Mouse (Mus musculus): ENCODE measurements around the gene Ahctf1. TPM values are rescaled to one million over a fixed set of nuclear protein-coding genes. Genes with fewer than 3 reads are reported as not detected.

The Ahctf1 gene
- polyA plus RNA-seq, 1 experiment from 2014 or later = 9.2 TPM

GRCm38 (mm10) chr1:179808300-179808699 lies 4.8 kb upstream of the Ahctf1 start:
- Histone ChIP-seq H3K36me3 (replicated peaks; ENCODE audit: insufficient read depth, low read length) (no peaks in the 10 kb centered on the region), H3K9ac (replicated peaks) (no peak overlapping the region), H3K27me3 (ENCODE audit: insufficient read depth, low read length) (no peaks in the 10 kb centered on the region), H3K4me1 (ENCODE audit: insufficient read depth) (peaks cover 19% of the 10 kb centered on the region), H3K4me2 (ENCODE audit: low read depth, low read length) (no peak overlapping the region), H3K4me3 (ENCODE audit: low read depth, low read length) (no peak overlapping the region), H3K27ac (ENCODE audit: low read depth) (no peak overlapping the region), H3K9me3 (ENCODE audit: low read length) (no peaks in the 10 kb centered on the region)
- WGBS (ENCODE audit: insufficient replicate concordance) = 51% methylated on average over 3 of the region's 3 CpGs
- DNase-seq = no peak
- TF ChIP-seq EP300 (IDR thresholded peaks at IDR 0.05; ENCODE audit: low read depth) = peak; percentile 77
- no peak for TF ChIP-seq CTCF (IDR thresholded peaks at IDR 0.05; ENCODE audit: low read depth)
- ATAC-seq = no peak

GRCm38 (mm10) chr1:179807468-179807867 lies 4.0 kb upstream of the Ahctf1 start:
- TF ChIP-seq CTCF (IDR thresholded peaks at IDR 0.05; ENCODE audit: low read depth) (no peak), EP300 (IDR thresholded peaks at IDR 0.05; ENCODE audit: low read depth) (peak; percentile 63)
- Histone ChIP-seq H3K36me3 (replicated peaks; ENCODE audit: insufficient read depth, low read length) (no peaks in the 10 kb centered on the region), H3K4me3 (ENCODE audit: low read depth, low read length) (no peak overlapping the region), H3K4me1 (ENCODE audit: insufficient read depth) (peaks cover 22% of the 10 kb centered on the region), H3K27ac (ENCODE audit: low read depth) (no peak overlapping the region), H3K9ac (replicated peaks) (no peak overlapping the region), H3K9me3 (ENCODE audit: low read length) (no peaks in the 10 kb centered on the region), H3K4me2 (ENCODE audit: low read depth, low read length) (no peak overlapping the region), H3K27me3 (ENCODE audit: insufficient read depth, low read length) (no peaks in the 10 kb centered on the region)
- no peak for ATAC-seq
- no peak for DNase-seq
- WGBS (ENCODE audit: insufficient replicate concordance) = 61% methylated on average over 4 of the region's 4 CpGs

GRCm38 (mm10) chr1:179805751-179806150 lies 2.3 kb upstream of the Ahctf1 start:
- Histone ChIP-seq H3K27me3 (ENCODE audit: insufficient read depth, low read length) (no peaks in the 10 kb centered on the region), H3K4me1 (ENCODE audit: insufficient read depth) (peaks cover 26% of the 10 kb centered on the region), H3K4me3 (ENCODE audit: low read depth, low read length) (no peak overlapping the region), H3K9me3 (ENCODE audit: low read length) (no peaks in the 10 kb centered on the region), H3K4me2 (ENCODE audit: low read depth, low read length) (no peak overlapping the region), H3K36me3 (replicated peaks; ENCODE audit: insufficient read depth, low read length) (no peaks in the 10 kb centered on the region), H3K27ac (ENCODE audit: low read depth) (peak overlapping the region; percentile 58), H3K9ac (replicated peaks) (no peak overlapping the region)
- 69% methylated on average over 5 of the region's 5 CpGs for WGBS (ENCODE audit: insufficient replicate concordance)
- DNase-seq = peak; percentile 18
- no peak for TF ChIP-seq EP300 (IDR thresholded peaks at IDR 0.05; ENCODE audit: low read depth)
- TF ChIP-seq CTCF (IDR thresholded peaks at IDR 0.05; ENCODE audit: low read depth) = no peak
- ATAC-seq = no peak

- Histone ChIP-seq H3K4me1 (ENCODE audit: insufficient read depth) (peaks cover 29% of the 10 kb centered on the region), H3K36me3 (replicated peaks; ENCODE audit: insufficient read depth, low read length) (no peaks in the 10 kb centered on the region; the same call in 1 of the 2 replicates), H3K27me3 (ENCODE audit: insufficient read depth, low read length) (no peaks in the 10 kb centered on the region), H3K9ac (replicated peaks) (peak overlapping the region; percentile 94), H3K27ac (ENCODE audit: low read depth) (peak overlapping the region; percentile 98), H3K9me3 (ENCODE audit: low read length) (no peaks in the 10 kb centered on the region), H3K4me2 (ENCODE audit: low read depth, low read length) (peak overlapping the region; percentile 84), H3K4me3 (ENCODE audit: low read depth, low read length) (peak overlapping the region; percentile 94)
- WGBS (ENCODE audit: insufficient replicate concordance) = 20% methylated on average over 11 of the region's 11 CpGs
- ATAC-seq (peak; percentile 14), DNase-seq (peak; percentile 39)
- peak; percentile 85 for TF ChIP-seq EP300 (IDR thresholded peaks at IDR 0.05; ENCODE audit: low read depth)
- no peak for TF ChIP-seq CTCF (IDR thresholded peaks at IDR 0.05; ENCODE audit: low read depth)
These were observed 831 bp upstream of the Ahctf1 start for GRCm38 (mm10) chr1:179804140-179804881.

- peak; percentile 56 for ATAC-seq
- TF ChIP-seq EP300 (IDR thresholded peaks at IDR 0.05; ENCODE audit: low read depth) = no peak
- TF ChIP-seq CTCF (IDR thresholded peaks at IDR 0.05; ENCODE audit: low read depth) = no peak
- WGBS (ENCODE audit: insufficient replicate concordance) = under 1% methylated on average over 89 of the region's 94 CpGs
- Histone ChIP-seq H3K4me3 (ENCODE audit: low read depth, low read length) (peak within 1 kb of the TSS; percentile 94), H3K4me2 (ENCODE audit: low read depth, low read length) (peak within 1 kb of the TSS; percentile 84), H3K27ac (ENCODE audit: low read depth) (peak within 1 kb of the TSS; percentile 98), H3K27me3 (ENCODE audit: insufficient read depth, low read length) (no peaks in the 10 kb centered on the region), H3K4me1 (ENCODE audit: insufficient read depth) (peaks cover 28% of the 10 kb centered on the region), H3K9me3 (ENCODE audit: low read length) (no peaks in the 10 kb centered on the region), H3K9ac (replicated peaks) (peak within 1 kb of the TSS; percentile 94), H3K36me3 (replicated peaks; ENCODE audit: insufficient read depth, low read length) (peaks cover 7% of the 10 kb centered on the region)
- DNase-seq = peak; percentile 74
These were observed 619 bp downstream of the Ahctf1 start, which contains the start of gene Gm10518 for GRCm38 (mm10) chr1:179802610-179803512. Gm10518 (plus strand) TSS chr1:179803376.

GRCm38 (mm10) chr1:179798794-179799193 lies 4.7 kb downstream of the Ahctf1 start:
- TF ChIP-seq EP300 (IDR thresholded peaks at IDR 0.05; ENCODE audit: low read depth) (no peak), CTCF (IDR thresholded peaks at IDR 0.05; ENCODE audit: low read depth) (peak; percentile 38)
- peaks cover 40% of the 10 kb centered on the region for H3K36me3 ChIP-seq (replicated peaks; ENCODE audit: insufficient read depth, low read length)

More at GRCm38 (mm10) chr1:179798794-179799193, 4.7 kb downstream of the Ahctf1 start:
- no peak overlapping the region for H3K27ac ChIP-seq (ENCODE audit: low read depth)
- peaks cover 11% of the 10 kb centered on the region for H3K4me1 ChIP-seq (ENCODE audit: insufficient read depth)
- ATAC-seq = no peak
- no peaks in the 10 kb centered on the region for H3K9me3 ChIP-seq (ENCODE audit: low read length)
- no peak overlapping the region for H3K4me3 ChIP-seq (ENCODE audit: low read depth, low read length)
- no peak overlapping the region for H3K9ac ChIP-seq (replicated peaks)
- H3K27me3 ChIP-seq (ENCODE audit: insufficient read depth, low read length) = no peaks in the 10 kb centered on the region
- H3K4me2 ChIP-seq (ENCODE audit: low read depth, low read length) = no peak overlapping the region
- DNase-seq = no peak

Measured in liver, postnatal 0 days (tissue).